Mouse (Mus musculus) cerebral cortex, adult 2 months (tissue): ENCODE measurements around the gene Arhgef1.

Source experiments
- WGBS: fragments of 180-500 bp; shearing (Covaris S2); methylation state at CpG from one replicate; pipeline ENCODE4 v1.1.7; 2018; 5-methylcytosine and 5-hydroxymethylcytosine counted together

The Arhgef1 gene

GRCm38 (mm10) chr7:24944257-24944950 is 41.7 kb downstream of the Arhgef1 start, which contains the start of gene Gm4881:
TSS of gene Gm4881 (minus strand) at chr7:24944494.
- 1% methylated on average over 66 of the region's 72 CpGs for WGBS

- 36% methylated on average over 7 of the region's 7 CpGs for WGBS
Observed at GRCm38 (mm10) chr7:24947316-24948048, 44.8 kb downstream of the Arhgef1 start.

GRCm38 (mm10) chr7:24948774-24949173 is 46.1 kb downstream of the Arhgef1 start:
- 4% methylated on average over 29 of the region's 29 CpGs for WGBS

GRCm38 (mm10) chr7:24949958-24950623 is 47.4 kb downstream of the Arhgef1 start:
- 4% methylated on average over 8 of the region's 8 CpGs for WGBS

- 11% methylated on average over 24 of the region's 24 CpGs for WGBS
Observed at GRCm38 (mm10) chr7:24953966-24954365, 51.3 kb downstream of the Arhgef1 start.

DNA sequence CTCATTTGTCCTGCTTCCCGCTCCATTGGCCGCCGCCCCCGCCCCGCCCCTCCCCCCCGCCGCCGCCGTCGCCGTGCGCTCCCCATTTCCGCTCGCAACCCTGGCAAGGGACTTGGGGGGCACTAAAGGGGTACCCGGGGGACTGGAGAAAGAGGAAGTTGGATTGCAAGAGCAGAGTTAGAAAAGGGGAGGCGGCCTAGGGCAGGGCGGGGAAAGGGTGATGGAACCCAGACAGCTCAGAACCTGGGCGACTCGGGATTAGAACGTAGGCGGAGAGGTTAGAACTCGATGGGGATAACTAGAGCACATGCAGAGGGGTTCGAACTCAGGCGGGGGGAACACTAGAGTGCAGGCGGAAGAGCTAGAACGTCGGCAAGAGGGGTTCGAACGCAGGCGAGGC is 51.7 kb downstream of the Arhgef1 start:
- 4% methylated on average over 30 of the region's 30 CpGs for WGBS

- 19% methylated on average over 32 of the region's 33 CpGs for WGBS
Observed at GRCm38 (mm10) chr7:24955226-24955625, 52.5 kb downstream of the Arhgef1 start.

- 78% methylated on average over 2 of the region's 2 CpGs for WGBS
Observed at GRCm38 (mm10) chr7:24964288-24964687, 61.6 kb downstream of the Arhgef1 start.

DNA sequence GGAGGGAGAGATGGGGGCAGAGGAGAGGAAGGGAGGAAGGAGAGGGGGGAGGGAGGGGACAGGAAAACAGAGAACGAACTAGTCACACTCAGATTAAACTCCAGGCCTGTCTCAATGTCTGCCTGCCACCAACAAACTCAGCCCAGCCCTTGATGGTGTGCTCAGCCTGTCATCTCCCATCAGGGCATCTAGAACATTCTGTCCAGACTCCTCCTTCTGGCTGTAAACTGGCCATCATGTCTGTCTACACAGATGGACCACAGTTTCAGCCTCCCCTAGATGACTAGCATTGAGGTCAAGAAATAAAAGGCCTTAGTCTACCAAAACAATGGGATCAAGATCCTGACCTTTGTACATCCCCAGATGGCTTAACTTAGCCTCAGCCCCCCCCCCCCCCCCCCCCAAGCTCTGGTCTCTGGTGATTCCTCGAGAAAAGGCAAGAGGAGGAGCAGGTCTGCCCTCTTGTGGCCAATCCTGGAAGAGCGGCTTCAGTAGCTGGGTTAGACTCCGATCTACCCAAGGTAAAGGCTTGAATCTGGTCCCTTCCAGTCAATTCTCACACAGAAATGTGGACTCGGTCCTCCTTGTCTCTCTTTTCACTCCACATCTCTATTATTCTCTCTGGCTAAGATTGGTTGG is 62.3 kb downstream of the Arhgef1 start:
- 10% methylated on average over 5 of the region's 5 CpGs for WGBS

DNA sequence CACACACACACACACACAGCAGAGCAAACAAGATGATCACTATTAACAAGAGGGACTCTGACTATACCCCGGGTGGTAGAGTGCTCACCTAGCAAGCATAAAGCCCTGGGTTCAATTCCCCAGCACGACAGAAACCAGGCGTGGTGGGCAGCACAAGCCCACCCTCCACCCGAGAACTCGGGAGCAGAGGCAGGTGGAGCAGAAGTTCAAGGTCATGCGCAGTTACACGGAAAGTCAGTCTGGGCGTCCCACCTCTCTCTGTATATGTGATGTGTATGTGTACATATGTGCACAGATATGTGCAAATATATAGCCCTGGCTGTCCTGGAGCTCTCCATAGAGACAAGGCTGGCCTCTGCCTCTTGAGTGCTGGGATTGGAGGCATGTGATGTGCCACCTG is 65.3 kb downstream of the Arhgef1 start:
- 89% methylated on average over 8 of the region's 8 CpGs for WGBS

GRCm38 (mm10) chr7:24968463-24968862 is 65.8 kb downstream of the Arhgef1 start:
- 45% methylated on average over 6 of the region's 6 CpGs for WGBS

DNA sequence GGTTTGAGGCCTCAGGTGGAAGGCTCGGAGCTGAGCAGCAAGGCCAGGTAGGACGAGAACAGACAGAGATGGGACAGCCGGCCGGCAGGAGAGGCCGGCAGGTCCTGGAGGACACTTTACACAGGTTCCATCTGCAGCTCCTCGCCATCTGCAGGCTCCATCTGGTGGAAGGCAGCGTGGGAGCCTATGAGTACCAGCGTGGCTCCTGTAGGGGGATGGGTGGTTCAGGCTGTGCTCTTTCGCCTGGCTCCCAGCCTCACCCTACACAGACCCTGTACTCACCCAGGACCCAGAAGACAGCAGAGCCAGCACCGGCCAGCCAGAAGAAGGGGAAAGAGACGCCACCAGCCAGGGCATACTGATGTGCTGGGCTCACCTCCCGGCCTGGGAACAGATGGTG is 67.1 kb downstream of the Arhgef1 start:
- WGBS: 53% methylated on average over 12 of the region's 12 CpGs

DNA sequence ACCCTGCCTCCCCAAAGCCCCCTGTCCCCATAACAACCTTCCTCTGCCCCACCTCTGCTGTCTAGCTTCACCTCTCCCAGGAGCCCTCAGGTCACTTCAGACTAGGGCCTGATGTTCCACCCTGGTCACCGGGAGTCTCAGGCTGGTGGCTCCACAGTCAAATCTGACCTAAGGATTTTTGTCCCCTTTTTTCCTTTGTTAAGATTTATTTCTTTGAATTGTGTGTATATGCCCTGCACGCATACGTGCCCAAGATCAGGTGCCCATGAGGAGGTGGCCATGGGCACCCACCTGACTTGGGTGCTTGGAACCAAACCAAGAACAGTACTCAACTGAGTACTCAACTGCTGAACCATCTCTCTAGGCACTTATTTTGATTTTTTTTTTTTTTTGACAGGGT is 67.6 kb downstream of the Arhgef1 start:
- 75% methylated on average over 3 of the region's 3 CpGs for WGBS

DNA sequence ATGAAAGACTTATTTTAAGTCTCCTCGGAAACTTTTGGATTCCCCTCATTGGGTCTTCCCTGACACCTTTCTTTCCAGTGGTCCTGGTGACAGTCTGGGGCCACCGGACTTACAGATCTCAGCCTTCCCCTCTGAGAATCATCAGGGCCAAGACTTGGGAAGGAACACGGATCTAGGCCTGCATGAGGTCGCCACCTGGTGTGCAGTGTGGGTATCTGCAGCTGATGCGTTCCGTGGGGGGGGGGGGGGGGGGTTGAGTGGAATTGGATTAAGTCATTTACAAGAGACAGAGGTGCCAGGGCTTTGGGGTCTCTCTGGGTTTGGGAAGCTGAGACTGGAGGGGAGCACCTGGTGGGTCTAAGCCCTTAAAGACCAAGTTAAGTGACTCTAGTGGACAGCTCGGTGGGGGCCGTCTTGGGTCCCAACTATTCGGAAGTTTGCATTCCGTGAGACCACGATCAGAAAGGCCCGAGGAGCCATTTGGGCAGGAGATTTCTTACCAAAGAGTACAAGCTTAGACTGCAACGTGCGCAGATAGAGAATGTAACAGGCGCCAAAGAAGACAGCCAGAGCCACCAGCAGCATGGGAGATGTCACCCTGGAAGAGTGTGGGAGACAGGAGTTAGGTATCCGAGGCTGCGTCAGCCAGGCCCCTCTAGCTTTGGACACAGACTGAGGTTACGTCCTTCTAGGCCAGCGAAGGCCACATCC is 68.7 kb downstream of the Arhgef1 start:
- WGBS: 4% methylated on average over 19 of the region's 19 CpGs

DNA sequence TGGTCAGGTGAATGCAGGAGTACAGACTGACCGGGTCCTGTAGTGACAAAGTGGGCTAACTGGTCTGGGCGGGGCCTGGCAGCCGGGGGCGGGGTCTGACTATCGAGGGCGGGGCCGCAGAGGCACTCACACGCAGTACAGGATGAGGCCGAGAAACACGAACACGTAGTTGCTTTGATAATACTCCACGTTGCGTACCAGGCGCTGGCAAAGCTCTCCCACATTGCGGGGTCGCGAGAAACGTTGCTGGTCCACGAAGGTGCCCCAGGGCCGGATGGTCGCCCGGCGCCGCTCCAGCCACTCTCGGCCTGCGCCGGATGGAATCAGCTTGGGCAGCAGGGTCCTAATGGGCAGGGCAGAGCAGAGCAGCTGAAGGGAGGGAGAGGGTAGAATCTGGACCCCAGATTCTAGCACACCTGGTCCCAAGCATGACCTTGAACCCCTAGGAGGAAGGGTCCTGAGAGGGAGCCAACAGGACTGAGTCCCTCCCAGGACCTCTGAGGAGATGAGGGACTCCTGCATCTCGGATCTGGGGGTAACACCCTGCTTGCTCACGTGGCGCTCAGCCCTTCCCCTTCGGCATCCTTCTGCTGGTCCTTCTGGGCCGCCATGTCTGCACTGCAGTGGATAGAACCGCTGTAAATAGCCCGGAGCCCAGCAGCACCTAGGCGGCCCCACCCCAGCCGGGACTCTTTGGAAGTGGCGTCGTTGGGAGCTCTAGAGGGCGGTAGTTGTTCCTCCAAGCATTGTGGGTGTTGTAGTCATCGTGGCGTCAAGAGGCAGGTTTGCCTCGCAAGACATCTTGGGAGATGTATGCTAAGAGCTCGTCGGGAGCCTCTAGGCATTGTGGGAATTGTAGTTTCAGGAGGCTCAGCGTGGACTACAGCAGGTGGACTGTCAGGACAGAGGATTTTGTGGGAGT is 69.5 kb downstream of the Arhgef1 start, which contains the start of gene Rabac1:
Gene Rabac1, minus strand, starts transcription at position 783 of the 922 bp plus-strand sequence.
- WGBS: under 1% methylated on average over 45 of the region's 45 CpGs

DNA sequence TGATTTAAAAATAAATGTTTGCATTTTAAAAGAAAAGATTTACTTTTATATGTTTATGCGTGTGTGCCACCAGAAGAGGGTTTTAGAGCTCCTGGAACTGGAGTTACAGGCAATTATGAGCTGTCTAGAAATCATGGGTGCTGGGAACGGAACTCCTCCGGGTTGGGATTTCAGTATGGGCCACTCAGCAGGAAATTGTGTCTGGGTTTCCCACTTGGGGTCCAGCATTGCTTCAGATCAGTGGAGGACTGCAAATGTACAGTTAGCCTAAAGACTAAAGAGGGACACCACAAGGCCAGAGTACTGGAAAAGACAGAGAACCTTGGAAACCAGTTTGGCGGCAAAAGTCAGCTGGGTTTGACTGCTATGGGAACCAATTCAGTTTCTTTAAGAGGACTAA is 70.5 kb downstream of the Arhgef1 start:
- 83% methylated on average over 4 of the region's 4 CpGs for WGBS

GRCm38 (mm10) chr7:24973902-24974301 is 71.2 kb downstream of the Arhgef1 start:
- 74% methylated on average over 5 of the region's 5 CpGs for WGBS

- WGBS: 22% methylated on average over 9 of the region's 9 CpGs
Observed at GRCm38 (mm10) chr7:24974893-24975595, 72.3 kb downstream of the Arhgef1 start.
